Mouse (Mus musculus) hindbrain, embryonic 16.5 days (tissue): Measurements from ENCODE around the gene Tmem164. TPM values are rescaled to one million over a fixed set of nuclear protein-coding genes. Genes with fewer than 3 reads are reported as not detected.
"Not testable (repeated sequence)": the region's sequence is repeated elsewhere in the genome, so short reads cannot be mapped to it uniquely, and the experiment has no call there.

Experiments
- ATAC-seq: fragments of 200-750 bp; cut with Nextera tagmentation; 2 replicates; pipeline ENCODE4 v1.8.0; 2017; ENCODE audit warnings: moderate TSS enrichment, moderate library complexity
- H3K27ac ChIP-seq: fragments of 300-500 bp; sonication (generic); 2 replicates; pipeline ENCODE4 v1.5.1; 2014; ENCODE audit warnings: low read depth, mild to moderate bottlenecking, control low read depth, low read length, moderate library complexity
- H3K27me3 ChIP-seq: fragments of 300-500 bp; sonication (generic); replicated peaks from 2 replicates; pipeline ENCODE4 v1.6.1; 2014; ENCODE audit warnings: low read length; ENCODE audit not compliant: control insufficient read depth, insufficient read depth
- H3K36me3 ChIP-seq: fragments of 300-500 bp; sonication (generic); 2 replicates; pipeline ENCODE4 v1.6.1; 2014; ENCODE audit warnings: mild to moderate bottlenecking, low read length, moderate library complexity, mixed read lengths; ENCODE audit not compliant: control insufficient read depth, insufficient read depth
- H3K4me1 ChIP-seq: fragments of 300-500 bp; sonication (generic); 2 replicates; pipeline ENCODE4 v1.6.1; 2014; ENCODE audit warnings: low read depth, low read length; ENCODE audit not compliant: control insufficient read depth, insufficient read depth
- H3K4me2 ChIP-seq: fragments of 300-500 bp; sonication (generic); 2 replicates; pipeline ENCODE4 v1.6.1; 2014; ENCODE audit warnings: mild to moderate bottlenecking, low read length, control low read depth, moderate library complexity
- H3K4me3 ChIP-seq: fragments of 300-500 bp; sonication (generic); 2 replicates; pipeline ENCODE4 v1.5.1; 2014; ENCODE audit warnings: mild to moderate bottlenecking, low read length, control low read depth, moderate library complexity
- H3K9ac ChIP-seq: fragments of 300-500 bp; sonication (generic); 2 replicates; pipeline ENCODE4 v1.6.1; 2014; ENCODE audit warnings: low read depth, mild to moderate bottlenecking, control low read depth, low read length, moderate library complexity
- H3K9me3 ChIP-seq: fragments of 300-500 bp; sonication (generic); 2 replicates; pipeline ENCODE4 v1.6.1; 2014; ENCODE audit warnings: mild to moderate bottlenecking, low read length, moderate library complexity; ENCODE audit not compliant: control insufficient read depth
- WGBS: fragments of 180-500 bp; shearing (Covaris S2); extraction: QIAGEN DNeasy Blood & Tissue Kit; methylation state at CpG from one replicate; pipeline ENCODE4 v1.1.7; 2014; 5-methylcytosine and 5-hydroxymethylcytosine counted together
- polyA plus RNA-seq: library from polyadenylated mRNA; unstranded; fragments of >200 nt; fragmentation: Nextera tagmentation; extraction: Ambion mirVana; gene quantifications from 2 replicates; pipeline ENCODE4 v1.2.1, GENCODE M21; 2015

The Tmem164 gene
- 23.5 and 26.5 TPM in 2 replicates for polyA plus RNA-seq

DNA sequence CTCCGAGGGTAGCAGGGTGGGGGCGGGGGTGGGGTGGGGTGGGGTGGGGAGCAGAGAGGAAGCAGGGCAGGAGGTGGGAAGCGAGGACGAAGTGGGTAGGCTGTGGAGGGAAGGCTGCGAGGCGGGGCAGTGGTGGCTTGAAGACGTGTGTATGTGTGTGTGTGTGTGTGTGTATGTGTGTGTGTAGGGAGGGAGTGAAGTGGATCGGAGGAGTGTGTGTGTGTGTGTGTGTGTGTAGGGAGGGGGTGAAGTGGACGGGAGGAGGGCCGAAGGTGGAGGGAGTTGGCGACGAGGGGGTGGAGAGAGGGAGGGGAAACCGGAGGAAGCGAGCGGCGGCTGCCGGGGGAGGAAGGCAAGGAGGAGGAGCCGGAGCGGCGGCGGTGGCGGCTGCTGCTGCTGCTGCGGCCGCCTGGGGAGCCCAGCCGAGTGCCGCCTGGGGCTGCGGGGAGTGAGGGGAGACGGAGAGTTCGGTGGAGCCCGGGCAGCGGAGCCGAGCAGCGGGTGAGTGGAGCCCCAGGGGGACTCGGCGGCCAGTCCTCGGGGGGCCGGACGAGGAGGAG, at the start of gene Tmem164:
Tmem164 (plus strand) TSS at position 351 of the 560 bp plus-strand sequence.
- Histone ChIP-seq H3K4me2 (peak within 1 kb of the TSS; percentile 67), H3K9me3 (no peaks in the 10 kb centered on the region), H3K4me1 (peaks cover 4% of the 10 kb centered on the region), H3K27me3 (peaks cover 2% of the 10 kb centered on the region; the same call in 1 of the 2 replicates), H3K36me3 (no peaks in the 10 kb centered on the region), H3K27ac (peak within 1 kb of the TSS; percentile 83), H3K9ac (peak within 1 kb of the TSS; percentile 75), H3K4me3 (peak within 1 kb of the TSS; percentile 62)
- 8% methylated on average over 13 of the region's 38 CpGs for WGBS
- ATAC-seq: peak; percentile 83

DNA sequence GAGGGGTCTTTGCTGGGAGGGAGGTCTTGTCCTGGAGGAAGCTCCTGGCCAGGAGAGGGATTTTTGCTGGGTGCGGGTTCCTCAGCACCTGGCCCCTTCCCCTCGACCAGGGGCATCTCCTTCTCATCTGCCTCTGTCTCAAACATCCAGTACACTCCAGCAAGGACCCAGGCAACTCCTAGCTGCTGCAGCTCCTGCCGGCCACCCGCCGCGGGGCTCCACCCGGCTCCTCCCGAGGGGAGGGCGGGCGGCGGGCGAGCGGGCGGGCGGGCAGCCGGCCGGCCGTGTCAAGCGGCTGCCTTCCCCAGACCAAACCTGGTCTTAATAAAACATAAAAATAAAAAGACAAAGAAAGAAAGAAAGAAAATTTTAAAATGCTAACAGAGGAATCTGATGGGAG, 48.2 kb upstream of the Tmem164 start:
- H3K4me2 ChIP-seq: not testable (repeated sequence)

DNA sequence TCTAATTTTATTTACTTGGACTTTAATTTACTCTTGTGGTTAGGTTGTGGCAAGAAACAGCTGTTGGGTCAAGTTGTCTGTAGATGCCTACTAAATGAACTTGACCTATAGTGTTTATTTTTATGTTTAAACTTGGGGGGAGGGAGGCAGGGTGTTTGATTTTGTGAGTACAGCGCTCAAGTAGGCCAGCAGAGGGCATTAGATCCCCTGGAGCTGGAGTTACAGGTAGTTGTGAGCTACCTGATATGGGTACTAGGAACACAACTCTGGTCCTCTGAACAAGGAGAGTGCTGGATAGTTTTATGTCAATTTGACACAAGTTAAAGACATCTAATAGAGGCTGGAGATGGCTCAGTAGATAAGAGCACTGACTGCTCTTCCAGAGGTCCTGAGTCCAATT, 34.0 kb upstream of the Tmem164 start:
- Histone ChIP-seq H3K9ac (no peak overlapping the region), H3K9me3 (no peaks in the 10 kb centered on the region), H3K4me3 (no peak overlapping the region), H3K4me1 (no peaks in the 10 kb centered on the region), H3K4me2 (no peak overlapping the region), H3K36me3 (no peaks in the 10 kb centered on the region), H3K27ac (no peak overlapping the region), H3K27me3 (0 out of 2 replicates have a peak, but pooled peaks cover 2% of the 10 kb centered on the region)
- 79% methylated on average over 1 of the region's 1 CpGs for WGBS
- ATAC-seq: no peak

More for the DNA sequence above, 48.2 kb upstream of the Tmem164 start:
- H3K4me1 ChIP-seq, H3K4me3 ChIP-seq, H3K36me3 ChIP-seq, H3K9me3 ChIP-seq, H3K27ac ChIP-seq, ATAC-seq, H3K9ac ChIP-seq, H3K27me3 ChIP-seq: not testable (repeated sequence)
- 26% methylated on average over 7 of the region's 19 CpGs for WGBS

DNA sequence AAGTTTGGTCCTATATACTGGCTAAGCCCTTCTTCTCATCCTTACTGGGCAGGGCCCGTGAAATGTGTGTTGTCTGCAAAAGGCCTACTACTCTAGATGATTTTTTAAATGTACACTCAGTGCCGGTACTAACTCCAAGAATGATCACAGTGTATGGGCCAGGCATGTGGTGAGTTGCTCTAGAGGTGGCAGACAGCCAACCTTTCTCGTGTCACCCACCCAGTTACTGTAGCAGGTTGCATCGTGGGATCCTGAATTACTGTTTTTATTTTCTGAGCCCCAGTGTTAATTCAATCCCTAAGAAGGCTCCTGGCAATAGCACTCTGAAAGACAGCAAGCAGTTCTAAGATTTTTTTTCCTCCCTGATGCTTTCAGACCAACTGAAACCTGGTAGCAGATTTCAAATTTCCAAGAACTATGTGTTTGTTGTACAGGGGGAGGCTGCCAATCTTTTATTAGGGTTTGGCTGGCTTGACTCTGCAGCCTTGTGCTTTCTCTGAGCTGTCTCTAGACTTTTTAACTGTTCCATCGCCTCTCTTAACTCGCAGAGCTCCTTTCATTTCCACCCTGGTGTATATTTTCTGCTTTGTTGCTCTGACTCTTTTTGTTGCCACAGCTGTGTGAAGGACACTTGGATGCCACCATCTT, 31.0 kb upstream of the Tmem164 start:
- H3K27ac ChIP-seq: no peak overlapping the region
- 66% methylated on average over 6 of the region's 6 CpGs for WGBS
- no peak overlapping the region for H3K9ac ChIP-seq
- no peak overlapping the region for H3K4me2 ChIP-seq
- H3K27me3 ChIP-seq: 0 out of 2 replicates have a peak, but pooled peaks cover 2% of the 10 kb centered on the region
- H3K36me3 ChIP-seq: no peaks in the 10 kb centered on the region
- H3K4me3 ChIP-seq: no peak overlapping the region
- ATAC-seq: no peak
- H3K4me1 ChIP-seq: no peaks in the 10 kb centered on the region
- H3K9me3 ChIP-seq: no peaks in the 10 kb centered on the region

DNA sequence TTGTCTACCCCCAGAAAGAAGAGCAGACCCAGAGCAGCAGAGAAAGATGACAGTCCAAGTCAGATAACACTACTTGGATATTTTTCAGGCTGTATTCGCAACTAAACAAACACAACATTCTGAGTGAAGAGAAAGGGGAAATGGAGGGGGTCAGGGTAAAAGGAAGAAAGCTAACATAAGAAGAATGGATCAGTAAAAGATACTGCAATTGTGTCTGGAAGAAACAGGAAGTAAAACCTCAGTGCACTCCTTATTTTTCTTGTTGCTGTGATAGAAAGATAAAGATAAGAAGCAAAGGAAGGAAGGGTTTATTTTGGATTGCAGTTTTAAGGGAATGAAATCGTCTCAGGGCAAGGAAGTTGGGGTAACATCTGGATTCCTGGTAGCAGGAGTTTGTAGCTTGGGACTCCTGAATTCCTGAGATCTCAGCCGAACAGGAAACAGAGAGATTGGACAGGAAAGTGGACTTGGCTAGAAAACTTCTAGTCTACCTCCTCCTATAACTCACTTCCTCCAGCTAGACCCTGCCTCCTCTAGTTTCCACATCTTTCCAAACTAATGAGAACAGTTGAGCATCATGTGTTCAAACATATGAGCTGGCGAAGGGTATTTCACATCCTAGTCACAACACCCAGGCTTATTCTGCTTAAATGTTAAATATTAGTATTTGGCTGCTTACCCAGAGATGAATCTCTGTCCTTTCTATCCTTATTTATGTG, 16.3 kb upstream of the Tmem164 start:
- Histone ChIP-seq H3K4me1 (no peaks in the 10 kb centered on the region), H3K9me3 (no peaks in the 10 kb centered on the region), H3K27me3 (no peaks in the 10 kb centered on the region), H3K36me3 (no peaks in the 10 kb centered on the region), H3K4me3 (no peak overlapping the region), H3K9ac (no peak overlapping the region), H3K27ac (no peak overlapping the region), H3K4me2 (no peak overlapping the region)
- ATAC-seq: no peak
- 76% methylated on average over 4 of the region's 4 CpGs for WGBS

DNA sequence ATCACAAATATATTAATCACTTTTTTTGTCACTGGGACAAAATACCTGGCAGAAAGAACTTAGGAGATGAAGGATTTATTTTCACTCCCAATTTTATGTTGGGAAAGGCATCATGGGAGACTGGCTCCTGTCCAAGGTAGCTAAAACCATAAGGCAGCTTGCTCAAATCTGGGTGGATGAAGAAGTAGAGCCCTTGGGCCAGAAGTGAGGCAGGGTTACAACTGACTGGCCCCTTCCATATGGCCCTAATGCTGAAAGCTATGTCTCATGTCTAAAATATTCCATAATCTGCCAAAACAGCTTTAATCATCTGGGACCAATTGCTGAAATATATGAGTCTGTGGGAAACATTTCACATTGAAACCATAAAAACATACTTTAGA, 15.8 kb upstream of the Tmem164 start:
- no peak overlapping the region for H3K4me3 ChIP-seq
- H3K27me3 ChIP-seq: no peaks in the 10 kb centered on the region
- no peaks in the 10 kb centered on the region for H3K36me3 ChIP-seq
- H3K27ac ChIP-seq: no peak overlapping the region
- no peak for ATAC-seq
- H3K4me2 ChIP-seq: no peak overlapping the region
- H3K9ac ChIP-seq: no peak overlapping the region
- no peaks in the 10 kb centered on the region for H3K4me1 ChIP-seq
- H3K9me3 ChIP-seq: no peaks in the 10 kb centered on the region

DNA sequence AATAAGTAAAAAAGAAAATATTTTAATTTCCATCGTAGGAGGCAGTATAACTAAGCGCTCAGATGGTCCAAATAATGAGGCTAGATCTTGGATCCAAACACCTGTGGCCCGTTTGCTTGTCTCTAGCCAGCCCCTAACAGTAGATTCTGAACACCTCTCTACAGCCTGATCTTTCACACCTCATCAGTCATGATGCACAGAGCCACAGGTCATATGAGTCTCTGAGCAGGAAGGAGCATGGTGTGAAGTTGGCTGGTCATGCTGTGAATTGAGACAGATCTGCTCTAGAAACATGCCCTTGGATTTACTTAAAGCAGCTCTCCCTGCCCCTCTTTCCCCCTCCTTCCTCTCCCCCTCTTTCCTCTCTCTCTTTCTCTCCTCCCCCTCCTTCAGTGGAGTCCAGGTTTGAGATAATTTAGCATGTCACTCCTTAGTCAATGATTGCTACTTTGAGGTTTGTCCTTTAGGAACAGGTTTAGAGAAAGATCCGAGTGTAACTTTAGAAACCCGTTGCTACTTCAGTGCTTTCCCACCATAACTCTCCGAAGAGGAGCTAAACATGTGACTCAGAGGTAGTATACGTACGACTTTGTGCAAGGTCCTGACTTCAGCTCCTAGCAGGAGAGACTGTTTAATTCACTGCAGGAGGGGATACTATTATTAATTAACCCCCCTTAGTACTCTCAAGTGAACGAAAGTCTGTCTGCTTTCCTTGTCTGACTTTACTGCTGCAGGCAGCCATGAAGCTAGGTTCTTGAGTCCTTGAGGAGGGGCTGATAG, 11.7 kb upstream of the Tmem164 start:
- Histone ChIP-seq H3K9ac (no peak overlapping the region), H3K27me3 (no peaks in the 10 kb centered on the region), H3K4me2 (no peak overlapping the region), H3K27ac (no peak overlapping the region), H3K4me1 (no peaks in the 10 kb centered on the region), H3K36me3 (no peaks in the 10 kb centered on the region), H3K4me3 (no peak overlapping the region), H3K9me3 (no peaks in the 10 kb centered on the region)
- WGBS: 71% methylated on average over 9 of the region's 9 CpGs
- ATAC-seq: no peak

DNA sequence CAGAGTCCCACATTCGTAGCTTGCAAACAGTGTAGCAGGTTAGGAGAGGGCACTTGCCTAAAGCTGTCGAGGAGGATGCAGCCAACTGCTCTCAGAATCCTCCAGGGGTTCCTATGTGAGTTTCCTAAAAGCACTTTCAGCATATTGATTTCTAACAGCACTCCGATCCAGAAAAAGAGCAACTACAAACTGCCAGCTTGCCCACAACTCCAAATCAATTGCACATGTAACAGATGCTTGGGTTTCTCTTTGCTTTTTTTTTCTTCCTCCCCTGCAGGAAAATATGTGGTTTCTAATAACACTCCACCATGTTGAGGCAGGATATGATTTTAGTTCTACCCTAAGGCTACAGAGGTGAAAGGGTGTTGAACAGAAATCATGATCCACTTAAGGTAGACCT, 11.1 kb upstream of the Tmem164 start:
- no peak for ATAC-seq
- Histone ChIP-seq H3K4me1 (no peaks in the 10 kb centered on the region), H3K9ac (no peak overlapping the region), H3K4me3 (no peak overlapping the region), H3K4me2 (no peak overlapping the region), H3K36me3 (no peaks in the 10 kb centered on the region), H3K27me3 (no peaks in the 10 kb centered on the region), H3K27ac (no peak overlapping the region), H3K9me3 (no peaks in the 10 kb centered on the region)
- WGBS: 56% methylated on average over 3 of the region's 3 CpGs

DNA sequence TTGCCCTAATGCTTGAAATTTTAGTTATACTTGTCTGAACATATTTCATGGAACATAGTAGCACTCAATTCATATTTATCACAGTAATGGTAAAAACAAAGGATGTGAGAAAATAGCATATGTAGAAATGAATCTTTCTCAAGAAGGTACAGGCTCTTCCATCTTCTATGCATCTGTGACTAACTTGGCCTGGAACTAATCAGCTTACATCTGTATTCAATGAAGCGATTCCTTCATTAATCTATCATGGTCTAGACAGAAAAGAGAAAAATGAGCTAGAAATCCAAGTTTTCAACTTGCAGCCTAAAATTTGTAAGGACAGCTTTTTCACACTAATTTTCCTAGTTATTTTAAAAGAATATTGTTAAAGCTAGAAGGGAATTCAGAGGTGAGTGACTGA, 10.1 kb upstream of the Tmem164 start:
- H3K27me3 ChIP-seq: no peaks in the 10 kb centered on the region
- no peaks in the 10 kb centered on the region for H3K4me1 ChIP-seq
- H3K4me2 ChIP-seq: no peak overlapping the region
- ATAC-seq: no peak
- WGBS: 78% methylated on average over 1 of the region's 1 CpGs
- no peak overlapping the region for H3K4me3 ChIP-seq
- no peak overlapping the region for H3K9ac ChIP-seq
- no peaks in the 10 kb centered on the region for H3K9me3 ChIP-seq
- no peak overlapping the region for H3K27ac ChIP-seq
- H3K36me3 ChIP-seq: no peaks in the 10 kb centered on the region
